Mouse (Mus musculus) lung, postnatal 0 days (tissue): Measurements from ENCODE around the gene Tmco4.

Source experiments
- CTCF ChIP-seq: IDR thresholded peaks from 2 replicates; pipeline ENCODE4 v1.5.1; 2016; ENCODE audit warnings: antibody characterized with exemption, mild to moderate bottlenecking
- EP300 ChIP-seq: IDR thresholded peaks from 2 replicates; pipeline ENCODE4 v1.6.1; 2016; ENCODE audit warnings: antibody characterized with exemption, mild to moderate bottlenecking, control low read depth

DNA sequence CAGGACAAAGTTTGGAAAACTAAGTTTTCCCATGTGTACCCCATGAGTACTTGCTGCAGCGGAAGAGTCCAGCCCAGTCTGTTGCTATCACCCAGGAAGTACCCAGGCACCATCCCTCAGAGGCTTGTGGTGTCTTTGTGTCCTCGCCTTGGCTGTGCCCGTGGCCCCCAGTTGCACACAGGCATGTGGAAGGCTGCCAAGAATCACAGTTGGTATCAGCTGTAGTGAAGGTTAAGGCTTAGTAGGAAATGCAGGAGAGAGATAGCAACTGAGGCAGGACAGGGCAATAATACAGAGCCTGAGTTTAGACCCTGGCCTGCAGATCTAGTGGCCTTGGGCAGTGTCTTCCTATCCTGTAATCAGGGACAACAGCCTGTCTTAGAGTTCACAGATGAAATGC, 47.7 kb downstream of the Tmco4 start:
- TF ChIP-seq CTCF (no peak), EP300 (no peak)
